Mouse (Mus musculus) retina, postnatal 1 day (tissue): ENCODE measurements around the gene Adcy9.

Source experiments
- DNase-seq: peaks from one replicate; pipeline ENCODE4 v3.0.0-alpha.2; 2012

Gene Adcy9

GRCm38 (mm10) chr16:4316094-4316474 lies 104.2 kb downstream of the Adcy9 start:
- DNase-seq, result peak; percentile 85

- DNase-seq, result no peak
These were observed 104.8 kb downstream of the Adcy9 start for GRCm38 (mm10) chr16:4315352-4316093.

- DNase-seq, result no peak
These were observed 105.4 kb downstream of the Adcy9 start for GRCm38 (mm10) chr16:4314891-4315290.

- DNase-seq, result no peak
These were observed 108.3 kb downstream of the Adcy9 start for GRCm38 (mm10) chr16:4312018-4312417.

- DNase-seq, result no peak
These were observed 108.7 kb downstream of the Adcy9 start for GRCm38 (mm10) chr16:4311608-4312007.

GRCm38 (mm10) chr16:4307795-4308194 lies 112.5 kb downstream of the Adcy9 start:
- DNase-seq, result no peak

- peak; percentile 53 for DNase-seq
These were observed 115.9 kb downstream of the Adcy9 start for GRCm38 (mm10) chr16:4304176-4304922.

- no peak for DNase-seq
These were observed 116.7 kb downstream of the Adcy9 start for GRCm38 (mm10) chr16:4303554-4303953.

GRCm38 (mm10) chr16:4300280-4300679 lies 120.0 kb downstream of the Adcy9 start:
- no peak for DNase-seq

- DNase-seq, result no peak
These were observed 127.0 kb downstream of the Adcy9 start for GRCm38 (mm10) chr16:4293259-4293658.

- DNase-seq, result peak; percentile 44
These were observed 130.8 kb downstream of the Adcy9 start for GRCm38 (mm10) chr16:4289507-4289906.

GRCm38 (mm10) chr16:4286593-4286992 lies 133.7 kb downstream of the Adcy9 start:
- DNase-seq, result no peak

GRCm38 (mm10) chr16:4285257-4285656 lies 135.0 kb downstream of the Adcy9 start:
- peak; percentile 48 for DNase-seq

GRCm38 (mm10) chr16:4283267-4283851 lies 136.9 kb downstream of the Adcy9 start:
- no peak for DNase-seq

GRCm38 (mm10) chr16:4281470-4281869 lies 138.8 kb downstream of the Adcy9 start:
- no peak for DNase-seq

GRCm38 (mm10) chr16:4280949-4281348 lies 139.3 kb downstream of the Adcy9 start:
- DNase-seq, result no peak

GRCm38 (mm10) chr16:4279601-4280000 lies 140.7 kb downstream of the Adcy9 start:
- no peak for DNase-seq

GRCm38 (mm10) chr16:4276621-4277020 lies 143.7 kb downstream of the Adcy9 start:
- DNase-seq, result no peak

GRCm38 (mm10) chr16:4276151-4276550 lies 144.1 kb downstream of the Adcy9 start:
- DNase-seq, result no peak

- peak; percentile 27 for DNase-seq
These were observed 146.4 kb downstream of the Adcy9 start for GRCm38 (mm10) chr16:4273702-4274476.

GRCm38 (mm10) chr16:4272254-4272653 lies 148.0 kb downstream of the Adcy9 start:
- no peak for DNase-seq

GRCm38 (mm10) chr16:4270911-4271310 lies 149.4 kb downstream of the Adcy9 start:
- DNase-seq, result peak; percentile 39
